Mouse (Mus musculus): ENCODE results near the gene Gm10944. TPM values are rescaled to one million over a fixed set of nuclear protein-coding genes. Genes with fewer than 3 reads are reported as not detected.

Gene Gm10944
- not detected in 2 replicates for polyA plus RNA-seq (2016; fragmentation: Nextera tagmentation; extraction: Ambion mirVana)

DNA sequence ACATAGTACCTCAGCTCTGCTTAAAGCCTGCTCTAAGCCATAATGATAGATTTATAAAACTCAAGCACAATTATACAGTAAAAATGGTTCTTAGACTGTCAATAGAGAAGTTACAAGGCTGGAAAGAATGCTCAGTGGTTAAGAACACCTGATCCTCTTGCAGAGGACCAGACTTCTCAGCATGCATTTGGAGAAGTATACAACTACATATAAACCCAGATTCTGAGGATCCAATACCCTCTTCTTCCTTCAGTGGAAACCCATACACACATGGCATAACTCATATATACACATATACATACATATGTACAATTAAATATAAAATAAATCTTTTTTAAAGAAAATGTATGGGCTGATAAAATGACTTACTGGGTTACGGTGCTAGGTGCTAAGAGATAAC is at the start of gene Gm10944:
TSS of gene Gm10944 (plus strand) at position 301 of the 400 bp plus-strand sequence.
- no peaks in the 10 kb centered on the region for H3K36me3 ChIP-seq (replicated peaks)
- 93% methylated on average over 1 of the region's 1 CpGs for WGBS
- no peak within 1 kb of the TSS for H3K4me3 ChIP-seq
- no peaks in the 10 kb centered on the region for H3K9me3 ChIP-seq
- no peaks in the 10 kb centered on the region for H3K27me3 ChIP-seq (ENCODE audit: poor library complexity, severe bottlenecking)
- no peak within 1 kb of the TSS for H3K27ac ChIP-seq
- no peaks in the 10 kb centered on the region for H3K4me1 ChIP-seq
- no peak for DNase-seq (ENCODE audit: extremely low spot score, low spot score)

DNA sequence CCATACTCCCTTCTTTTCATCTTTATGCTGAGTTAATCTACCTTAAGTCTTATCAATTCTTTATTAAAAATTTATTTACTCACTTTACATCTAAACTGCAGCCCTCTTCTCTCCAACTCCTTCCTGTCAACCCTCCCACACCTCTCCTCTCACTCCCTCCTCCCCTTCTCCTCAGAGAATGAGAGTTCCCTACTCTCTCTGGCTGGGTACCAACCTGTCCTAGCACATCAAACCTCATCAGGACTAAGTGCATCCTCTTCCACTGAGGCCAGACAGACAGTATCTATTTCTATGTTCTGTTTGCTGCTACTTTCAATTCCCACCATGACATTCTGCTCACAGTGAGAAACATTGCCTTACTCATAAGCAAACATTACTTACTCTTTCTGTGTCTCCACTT is 25.2 kb upstream of the Gm10944 start:
- Histone ChIP-seq H3K36me3 (replicated peaks) (no peaks in the 10 kb centered on the region), H3K4me1 (no peaks in the 10 kb centered on the region), H3K9me3 (no peaks in the 10 kb centered on the region), H3K27me3 (ENCODE audit: poor library complexity, severe bottlenecking) (no peaks in the 10 kb centered on the region), H3K4me3 (no peak overlapping the region), H3K27ac (no peak overlapping the region)
- no peak for DNase-seq (ENCODE audit: extremely low spot score, low spot score)

DNA sequence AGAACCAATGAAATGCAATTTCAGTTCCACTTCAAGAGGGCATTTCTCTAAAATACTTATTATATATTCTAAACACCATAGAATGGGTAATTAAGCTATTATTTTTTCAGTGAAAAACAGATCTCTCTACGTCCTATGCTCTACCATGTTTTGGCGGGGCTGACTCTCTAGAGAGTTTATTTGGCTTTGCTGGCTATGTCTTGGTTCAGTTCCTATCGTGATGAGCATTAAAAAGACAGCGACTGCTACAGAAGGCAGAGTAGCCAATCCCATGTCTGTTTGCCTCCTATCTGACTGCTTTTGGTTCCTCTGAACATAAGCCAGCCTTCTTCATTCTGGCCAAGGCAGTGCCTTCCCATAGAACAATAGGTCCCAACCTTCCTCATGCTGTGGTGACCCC is 24.5 kb upstream of the Gm10944 start:
- Histone ChIP-seq H3K36me3 (replicated peaks) (no peaks in the 10 kb centered on the region), H3K27ac (no peak overlapping the region), H3K27me3 (ENCODE audit: poor library complexity, severe bottlenecking) (no peaks in the 10 kb centered on the region), H3K9me3 (no peaks in the 10 kb centered on the region), H3K4me1 (no peaks in the 10 kb centered on the region), H3K4me3 (no peak overlapping the region)
- 90% methylated on average over 4 of the region's 4 CpGs for WGBS
- no peak for DNase-seq (ENCODE audit: extremely low spot score, low spot score)

DNA sequence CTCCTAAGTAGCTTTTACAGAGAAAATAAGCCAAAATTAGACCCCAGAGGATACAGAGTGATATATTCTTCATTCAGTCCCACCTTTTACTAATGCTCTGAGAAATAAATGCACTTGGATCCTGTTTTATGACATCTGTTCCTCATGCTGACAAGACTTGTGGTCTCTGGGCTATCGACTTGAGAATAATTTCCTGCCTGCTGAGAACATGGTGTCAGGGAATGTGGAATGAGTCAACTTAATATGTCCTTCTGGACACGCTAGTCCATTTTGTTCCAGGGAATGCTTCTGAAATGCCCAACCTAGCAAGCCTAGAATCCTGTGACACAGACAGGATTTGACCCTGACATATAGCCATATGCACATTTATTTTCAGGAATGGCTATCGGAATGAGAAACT is 22.0 kb upstream of the Gm10944 start:
- Histone ChIP-seq H3K27ac (no peak overlapping the region), H3K4me1 (no peaks in the 10 kb centered on the region), H3K27me3 (ENCODE audit: poor library complexity, severe bottlenecking) (no peaks in the 10 kb centered on the region), H3K4me3 (no peak overlapping the region), H3K9me3 (no peaks in the 10 kb centered on the region), H3K36me3 (replicated peaks) (no peaks in the 10 kb centered on the region)
- no peak for DNase-seq (ENCODE audit: extremely low spot score, low spot score)
- WGBS = 91% methylated on average over 3 of the region's 3 CpGs

DNA sequence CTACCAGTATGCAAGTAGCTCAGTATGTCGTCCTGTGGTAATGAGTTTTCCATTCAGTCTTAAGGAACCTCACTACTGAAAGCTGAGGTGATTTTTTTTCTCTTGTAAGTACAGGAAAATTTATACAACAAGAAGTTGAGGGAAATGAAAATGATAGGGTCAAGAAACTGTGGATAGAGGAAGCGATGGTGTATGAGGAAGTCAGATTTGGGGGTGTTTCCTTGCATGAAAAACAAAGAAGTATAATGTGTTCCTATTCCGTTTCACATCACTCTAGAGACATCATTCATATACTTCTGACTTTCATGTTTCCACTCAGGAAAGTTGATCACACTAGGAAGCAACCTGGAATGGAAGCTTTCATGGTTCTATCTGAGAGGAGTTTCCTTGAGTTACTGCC is 21.2 kb upstream of the Gm10944 start:
- Histone ChIP-seq H3K36me3 (replicated peaks) (no peaks in the 10 kb centered on the region), H3K9me3 (no peaks in the 10 kb centered on the region), H3K4me1 (no peaks in the 10 kb centered on the region), H3K27me3 (ENCODE audit: poor library complexity, severe bottlenecking) (no peaks in the 10 kb centered on the region), H3K4me3 (no peak overlapping the region), H3K27ac (no peak overlapping the region)
- no peak for DNase-seq (ENCODE audit: extremely low spot score, low spot score)
- WGBS = 71% methylated on average over 3 of the region's 3 CpGs

DNA sequence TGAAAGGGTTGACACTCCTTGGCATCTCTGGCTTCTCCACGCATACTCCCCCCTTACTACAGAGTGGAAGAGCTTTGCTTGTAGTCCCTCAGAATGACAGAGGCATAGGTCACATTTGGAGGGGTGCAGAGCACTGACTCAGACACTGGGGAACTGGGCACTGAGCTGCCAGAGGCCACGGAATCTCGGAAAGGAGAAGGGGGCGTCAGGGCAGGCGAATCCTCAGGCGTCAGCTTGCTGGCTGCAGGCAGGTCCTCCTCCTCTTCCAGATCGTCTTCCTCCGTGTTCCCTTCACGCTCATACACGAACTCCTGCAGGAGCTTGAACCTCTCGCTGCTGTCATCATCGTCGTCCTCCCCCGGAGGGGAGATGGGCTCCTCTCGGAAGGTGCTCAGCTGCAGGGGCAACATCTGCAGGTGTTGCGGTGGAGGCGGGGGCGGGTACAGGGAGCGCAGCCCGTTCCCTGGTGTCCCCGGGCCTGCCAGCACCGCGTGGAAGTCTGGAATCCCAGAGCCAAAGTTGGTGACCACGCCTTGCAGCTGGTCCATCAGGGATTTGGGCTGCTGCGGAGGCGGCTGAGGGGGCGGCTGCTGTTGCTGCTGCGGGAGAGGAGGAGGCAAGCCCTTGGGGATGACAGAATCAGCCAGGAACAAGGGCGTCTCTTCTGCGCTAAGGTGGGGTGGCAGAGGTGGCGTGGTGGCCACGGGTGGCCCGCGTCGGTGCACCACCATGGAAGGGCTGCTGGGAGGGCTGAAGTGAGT is 7.9 kb downstream of the Gm10944 start:
- peak overlapping the region; percentile 62; the same call in 1 of the 2 replicates for H3K27ac ChIP-seq
- WGBS = 3% methylated on average over 35 of the region's 35 CpGs
- H3K4me3 ChIP-seq = peak overlapping the region; percentile 59
- H3K4me1 ChIP-seq = peaks cover 12% of the 10 kb centered on the region
- H3K27me3 ChIP-seq (ENCODE audit: poor library complexity, severe bottlenecking) = peaks cover 23% of the 10 kb centered on the region
- no peaks in the 10 kb centered on the region for H3K36me3 ChIP-seq (replicated peaks)
- no peaks in the 10 kb centered on the region for H3K9me3 ChIP-seq
- DNase-seq (ENCODE audit: extremely low spot score, low spot score) = peak; percentile 33

DNA sequence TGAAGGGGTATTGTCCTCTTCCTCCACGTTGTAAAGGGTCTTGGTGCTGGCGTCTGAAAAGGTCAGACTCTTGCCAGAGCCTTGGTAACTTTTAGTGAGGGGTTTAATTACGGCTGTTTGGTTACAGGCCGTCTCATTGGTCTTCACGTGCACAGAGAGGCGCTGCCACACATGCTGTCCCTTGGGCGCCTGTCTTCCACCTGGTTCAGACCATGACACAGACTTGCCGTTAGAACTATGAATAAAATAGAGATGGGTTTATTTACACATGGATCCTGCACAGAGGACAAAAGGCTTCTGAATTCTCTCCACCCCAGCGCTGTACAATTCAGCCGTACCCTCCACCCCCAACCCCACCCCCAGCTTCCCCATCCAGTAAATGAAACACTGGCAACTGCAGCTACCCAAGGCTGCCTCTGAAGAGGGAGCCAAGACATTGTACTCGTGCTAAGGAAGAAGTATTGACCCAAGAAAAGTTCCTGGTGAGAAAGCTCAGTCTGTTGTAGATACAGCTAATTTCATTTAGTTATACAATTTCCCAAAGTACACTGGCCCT is 8.6 kb downstream of the Gm10944 start:
- Histone ChIP-seq H3K27me3 (ENCODE audit: poor library complexity, severe bottlenecking) (peaks cover 23% of the 10 kb centered on the region), H3K27ac (0 out of 2 replicates have a peak overlapping the region, but pooled peaks have one; percentile 62), H3K9me3 (no peaks in the 10 kb centered on the region), H3K4me1 (peaks cover 12% of the 10 kb centered on the region), H3K4me3 (peak overlapping the region; percentile 59), H3K36me3 (replicated peaks) (no peaks in the 10 kb centered on the region)
- DNase-seq (ENCODE audit: extremely low spot score, low spot score) = no peak
- 17% methylated on average over 11 of the region's 11 CpGs for WGBS

DNA sequence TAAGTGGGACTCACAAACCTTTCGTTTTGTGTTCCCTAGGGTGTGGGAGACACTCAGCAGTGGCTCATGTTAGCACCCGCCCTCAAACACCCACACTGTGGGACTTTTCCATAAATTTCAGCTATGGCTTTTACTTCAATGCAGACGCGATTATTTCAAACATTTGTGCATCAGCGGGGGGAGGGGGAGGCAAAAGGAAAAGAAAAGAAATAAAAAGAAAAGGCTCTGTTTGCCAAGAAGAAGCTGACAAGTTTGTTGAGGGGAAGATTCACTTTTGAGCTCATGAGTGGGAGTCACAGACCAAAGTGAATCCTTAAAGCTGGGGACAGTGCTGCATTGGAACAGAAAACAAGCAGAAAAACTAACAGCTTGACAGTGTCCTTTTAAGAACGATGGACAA is 16.3 kb downstream of the Gm10944 start:
- Histone ChIP-seq H3K9me3 (no peaks in the 10 kb centered on the region), H3K27me3 (ENCODE audit: poor library complexity, severe bottlenecking) (no peaks in the 10 kb centered on the region), H3K4me1 (no peaks in the 10 kb centered on the region), H3K27ac (no peak overlapping the region), H3K4me3 (no peak overlapping the region), H3K36me3 (replicated peaks) (no peaks in the 10 kb centered on the region)
- no peak for DNase-seq (ENCODE audit: extremely low spot score, low spot score)
- WGBS = 86% methylated on average over 6 of the region's 6 CpGs

DNA sequence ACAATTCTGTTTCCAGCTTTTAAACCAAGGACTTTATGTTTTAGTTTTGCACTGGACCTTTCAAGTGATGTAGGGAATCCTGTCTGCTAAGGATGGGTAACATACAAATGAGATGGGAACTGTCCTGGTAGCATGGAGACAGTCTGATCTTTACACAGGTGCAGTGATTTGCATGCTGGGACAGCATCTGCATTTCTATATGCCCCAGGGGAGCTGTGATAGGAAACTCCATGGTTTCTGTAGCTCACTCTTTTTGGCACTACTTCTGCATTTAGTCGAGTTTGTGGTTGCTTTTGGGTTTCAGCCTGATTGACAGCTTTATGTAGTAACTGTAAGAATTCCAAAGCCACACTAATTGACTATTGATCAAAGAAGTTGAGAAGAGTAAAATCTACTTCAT is 19.8 kb downstream of the Gm10944 start:
- 78% methylated on average over 1 of the region's 1 CpGs for WGBS
- H3K36me3 ChIP-seq (replicated peaks) = no peaks in the 10 kb centered on the region
- H3K9me3 ChIP-seq = no peaks in the 10 kb centered on the region
- no peaks in the 10 kb centered on the region for H3K4me1 ChIP-seq
- no peak overlapping the region for H3K4me3 ChIP-seq
- DNase-seq (ENCODE audit: extremely low spot score, low spot score) = no peak
- no peaks in the 10 kb centered on the region for H3K27me3 ChIP-seq (ENCODE audit: poor library complexity, severe bottlenecking)
- no peak overlapping the region for H3K27ac ChIP-seq

DNA sequence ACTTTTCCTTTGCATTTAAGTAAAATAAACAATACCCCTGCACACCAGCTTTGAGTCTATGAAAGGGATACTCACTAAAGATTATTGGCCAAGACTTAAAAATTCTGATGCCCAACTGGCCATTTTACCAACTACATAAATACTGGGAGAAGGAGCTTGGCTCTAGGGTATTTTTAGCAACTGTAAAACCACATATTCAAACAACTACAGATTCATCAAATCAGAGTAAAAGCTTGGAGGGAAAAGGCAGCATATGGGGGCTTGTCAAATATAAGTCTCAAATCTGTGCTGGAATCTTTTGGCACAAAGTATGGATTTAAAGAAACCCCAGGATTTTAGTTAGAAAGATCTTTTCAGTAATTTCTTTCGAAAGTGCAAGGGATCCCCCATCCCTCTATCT is 20.2 kb downstream of the Gm10944 start:
- Histone ChIP-seq H3K4me1 (no peaks in the 10 kb centered on the region), H3K36me3 (replicated peaks) (no peaks in the 10 kb centered on the region), H3K27me3 (ENCODE audit: poor library complexity, severe bottlenecking) (no peaks in the 10 kb centered on the region), H3K9me3 (no peaks in the 10 kb centered on the region), H3K27ac (no peak overlapping the region), H3K4me3 (no peak overlapping the region)
- 93% methylated on average over 1 of the region's 1 CpGs for WGBS
- no peak for DNase-seq (ENCODE audit: extremely low spot score, low spot score)

DNA sequence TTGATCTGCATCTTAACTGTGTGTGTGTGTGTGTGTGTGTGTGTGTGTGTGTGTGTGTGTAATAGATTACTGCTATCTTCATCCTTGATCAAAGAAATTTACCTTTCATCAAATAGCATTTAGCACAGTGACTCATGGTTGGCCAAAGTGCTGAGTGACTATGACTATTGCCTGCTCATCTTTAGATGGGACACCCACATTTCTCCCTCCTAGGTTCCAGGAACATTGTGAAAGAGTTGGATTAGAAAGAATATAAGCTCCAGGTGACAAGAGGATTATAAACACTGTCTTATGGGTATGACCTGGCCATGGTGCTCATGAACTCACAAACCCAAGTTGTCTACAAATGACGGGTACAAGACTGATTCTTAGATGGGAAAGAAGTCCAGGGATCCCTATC is 26.9 kb downstream of the Gm10944 start:
- Histone ChIP-seq H3K36me3 (replicated peaks) (no peaks in the 10 kb centered on the region), H3K4me1 (no peaks in the 10 kb centered on the region), H3K27me3 (ENCODE audit: poor library complexity, severe bottlenecking) (no peaks in the 10 kb centered on the region), H3K9me3 (no peaks in the 10 kb centered on the region), H3K4me3 (no peak overlapping the region), H3K27ac (no peak overlapping the region)
- 86% methylated on average over 1 of the region's 1 CpGs for WGBS
- no peak for DNase-seq (ENCODE audit: extremely low spot score, low spot score)

DNA sequence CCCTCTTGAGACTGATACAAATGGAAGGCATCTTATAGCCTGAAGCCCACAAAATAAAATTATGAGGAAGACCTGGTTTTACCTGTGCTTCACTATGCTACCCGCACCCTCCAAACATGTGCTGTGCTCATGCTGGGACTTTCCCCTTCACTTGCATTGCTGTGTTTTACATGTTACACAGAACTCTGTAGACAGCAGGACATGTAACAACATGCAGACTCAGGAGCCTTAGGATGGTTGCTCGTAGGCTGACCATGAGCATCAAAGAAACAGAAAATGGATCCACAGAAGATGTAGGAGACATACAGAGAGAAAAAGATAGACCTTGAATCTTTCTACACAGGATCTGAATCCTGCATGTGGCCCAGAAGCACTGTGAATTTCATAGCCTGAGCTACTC is 29.2 kb downstream of the Gm10944 start:
- H3K4me1 ChIP-seq = no peaks in the 10 kb centered on the region
- no peak for DNase-seq (ENCODE audit: extremely low spot score, low spot score)
- WGBS = 91% methylated on average over 2 of the region's 2 CpGs
- H3K9me3 ChIP-seq = no peaks in the 10 kb centered on the region
- H3K27me3 ChIP-seq (ENCODE audit: poor library complexity, severe bottlenecking) = no peaks in the 10 kb centered on the region
- H3K4me3 ChIP-seq = no peak overlapping the region
- no peaks in the 10 kb centered on the region for H3K36me3 ChIP-seq (replicated peaks)
- no peak overlapping the region for H3K27ac ChIP-seq

DNA sequence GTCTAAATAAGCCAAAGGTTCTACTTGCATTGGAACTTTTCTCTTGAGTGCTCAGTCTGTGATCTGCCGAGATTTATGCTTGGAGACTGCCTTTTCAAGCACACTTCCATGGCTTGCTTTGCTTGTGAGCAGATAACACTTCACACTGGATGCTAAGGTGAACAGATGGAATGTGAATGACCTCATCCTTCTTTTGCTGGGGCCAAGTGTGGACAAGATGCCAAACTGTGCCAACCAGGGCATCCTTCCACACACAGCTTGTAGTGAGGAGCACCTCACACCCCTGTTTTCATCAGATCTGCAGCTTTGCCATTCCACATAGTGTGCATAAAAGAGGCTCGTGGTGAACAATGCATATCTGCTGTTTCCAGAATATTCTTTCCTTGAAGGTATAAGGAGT is 29.7 kb downstream of the Gm10944 start:
- Histone ChIP-seq H3K4me1 (no peaks in the 10 kb centered on the region), H3K27ac (no peak overlapping the region), H3K4me3 (no peak overlapping the region), H3K36me3 (replicated peaks) (no peaks in the 10 kb centered on the region), H3K27me3 (ENCODE audit: poor library complexity, severe bottlenecking) (no peaks in the 10 kb centered on the region), H3K9me3 (no peaks in the 10 kb centered on the region)
- DNase-seq (ENCODE audit: extremely low spot score, low spot score) = no peak
- 81% methylated on average over 2 of the region's 2 CpGs for WGBS

Data from forebrain, embryonic 10.5 days (tissue).